Mouse (Mus musculus) CH12.LX (cell line): ENCODE measurements around the gene Cracr2a. TPM values are rescaled to one million over a fixed set of nuclear protein-coding genes. Genes with fewer than 3 reads are reported as not detected.
A peak's percentile ranks its signal among the peaks of the same experiment; 100 is the strongest.

Experiments used
- DNase-seq: peaks from one replicate; pipeline ENCODE4 v3.0.0-alpha.2; 2013; ENCODE audit errors: extremely low read depth
- H3K27ac ChIP-seq: 2 replicates; pipeline ENCODE4 v1.5.1; 2012; ENCODE audit warnings: low read depth, mild to moderate bottlenecking, control low read depth, moderate library complexity; ENCODE audit not compliant: insufficient read depth
- H3K27me3 ChIP-seq: replicated peaks from 2 replicates; pipeline ENCODE3; 2012; ENCODE audit warnings: inconsistent platforms
- H3K36me3 ChIP-seq, 2 experiments: replicated peaks in 1 of 2; 2 replicates each; pipeline versions ENCODE3 to v1.6.1; 2012; ENCODE audit warnings: inconsistent platforms in 1 of 2, low read length in 1 of 2, mild to moderate bottlenecking in 1 of 2, mixed read lengths in 1 of 2, moderate library complexity in 1 of 2; ENCODE audit not compliant: control insufficient read depth in 1 of 2, insufficient read depth in 1 of 2
- H3K4me1 ChIP-seq, 2 experiments: 2 replicates each; pipeline ENCODE4 v1.6.1; 2012; ENCODE audit warnings: inconsistent platforms in 1 of 2, moderate library complexity in 1 of 2; ENCODE audit not compliant: insufficient read depth in 2 of 2, control insufficient read depth in 1 of 2
- H3K4me2 ChIP-seq: 2 replicates; pipeline ENCODE4 v1.6.1; 2012; ENCODE audit warnings: low read depth, mild to moderate bottlenecking, control low read depth; ENCODE audit not compliant: poor library complexity, insufficient read depth, severe bottlenecking
- H3K4me3 ChIP-seq, 3 experiments: fragments of 150-350 bp in 1 of 3; sonication (generic) in 1 of 3; replicated peaks in 1 of 3; 2 replicates each; pipeline versions ENCODE3 to v1.5.1; 2011 to 2012; ENCODE audit warnings: low read depth in 2 of 3, low read length in 2 of 3, mild to moderate bottlenecking in 2 of 3, moderate library complexity in 2 of 3, control low read depth in 1 of 3, improper control_type of control experiment in 1 of 3, inconsistent platforms in 1 of 3, mixed read lengths in 1 of 3; ENCODE audit not compliant: poor library complexity in 1 of 3
- H3K79me2 ChIP-seq: replicated peaks from 2 replicates; pipeline ENCODE4 v1.6.1; 2012; ENCODE audit warnings: mild to moderate bottlenecking, moderate library complexity; ENCODE audit not compliant: control insufficient read depth, poor library complexity, insufficient read depth, severe bottlenecking; ENCODE audit errors: extremely low read depth
- H3K9ac ChIP-seq: 2 replicates; pipeline ENCODE4 v1.6.1; 2012; ENCODE audit warnings: low read depth, mild to moderate bottlenecking, control low read depth, moderate library complexity; ENCODE audit not compliant: insufficient read depth
- H3K9me3 ChIP-seq: replicated peaks from 2 replicates; pipeline ENCODE3; 2012; ENCODE audit warnings: low read length, inconsistent platforms, mixed read lengths
- CHD2 ChIP-seq: IDR thresholded peaks from 2 replicates; pipeline ENCODE4 v1.6.1; 2011; ENCODE audit warnings: low read length, improper control_type of control experiment
- CTCF ChIP-seq, 2 experiments: IDR thresholded peaks in 1 of 2; conservative IDR thresholded peaks in 1 of 2; 2 replicates each; pipeline ENCODE4 v1.5.1; 2011 to 2012; ENCODE audit warnings: low read depth in 2 of 2, low read length in 2 of 2, improper control_type of control experiment in 1 of 2, inconsistent platforms in 1 of 2, mild to moderate bottlenecking in 1 of 2, moderate library complexity in 1 of 2
- ELF1 ChIP-seq: IDR thresholded peaks from 2 replicates; pipeline ENCODE4 v1.6.1; 2014; ENCODE audit warnings: low read depth, mild to moderate bottlenecking, inconsistent platforms, low read length, improper control_type of control experiment
- EP300 ChIP-seq: IDR thresholded peaks from 2 replicates; pipeline ENCODE4 v1.6.1; 2011; ENCODE audit warnings: low read length, improper control_type of control experiment
- ETS1 ChIP-seq: conservative IDR thresholded peaks from 2 replicates; pipeline ENCODE4 v1.6.1; 2012; ENCODE audit warnings: low read depth, mild to moderate bottlenecking, inconsistent platforms, low read length, improper control_type of control experiment, moderate library complexity
- GABPA ChIP-seq: IDR thresholded peaks from 2 replicates; pipeline ENCODE4 v1.6.1; 2012; ENCODE audit warnings: low read depth, low read length, improper control_type of control experiment, inconsistent platforms; ENCODE audit not compliant: insufficient replicate concordance
- HCFC1 ChIP-seq: IDR thresholded peaks from 2 replicates; pipeline ENCODE4 v1.6.1; 2012; ENCODE audit warnings: low read depth, mild to moderate bottlenecking, inconsistent platforms, low read length, improper control_type of control experiment
- IRF4 ChIP-seq: IDR thresholded peaks from 2 replicates; pipeline ENCODE4 v1.6.1; 2014; ENCODE audit warnings: low read depth, mild to moderate bottlenecking, inconsistent platforms, low read length, improper control_type of control experiment
- JUN ChIP-seq: IDR thresholded peaks from 2 replicates; pipeline ENCODE4 v1.6.1; 2011; ENCODE audit warnings: low read depth, mild to moderate bottlenecking, low read length, improper control_type of control experiment, moderate library complexity; ENCODE audit not compliant: insufficient read depth
- JUND ChIP-seq: conservative IDR thresholded peaks from 2 replicates; pipeline ENCODE4 v1.6.1; 2011; ENCODE audit warnings: low read depth, low read length, improper control_type of control experiment
- KAT2A ChIP-seq: IDR thresholded peaks from 2 replicates; pipeline ENCODE4 v1.6.1; 2012; ENCODE audit warnings: low read length, improper control_type of control experiment, inconsistent platforms; ENCODE audit not compliant: insufficient replicate concordance
- MAZ ChIP-seq: IDR thresholded peaks from 2 replicates; pipeline ENCODE4 v1.6.1; 2012; ENCODE audit warnings: low read depth, mild to moderate bottlenecking, inconsistent platforms, low read length, improper control_type of control experiment, moderate library complexity
- MEF2A ChIP-seq: IDR thresholded peaks from 2 replicates; pipeline ENCODE4 v1.6.1; 2014; ENCODE audit warnings: low read depth, mild to moderate bottlenecking, inconsistent platforms, low read length, improper control_type of control experiment, borderline replicate concordance
- MYC ChIP-seq: IDR thresholded peaks from 2 replicates; pipeline ENCODE4 v1.6.1; 2011; ENCODE audit warnings: low read depth, mild to moderate bottlenecking, improper control_type of control experiment, low read length
- NELFE ChIP-seq: IDR thresholded peaks from 2 replicates; pipeline ENCODE4 v1.6.1; 2011; ENCODE audit warnings: low read depth, low read length, improper control_type of control experiment
- NRF1 ChIP-seq: IDR thresholded peaks from 2 replicates; pipeline ENCODE4 v1.6.1; 2014; ENCODE audit warnings: low read depth, mild to moderate bottlenecking, inconsistent platforms, low read length, improper control_type of control experiment, moderate library complexity
- PAX5 ChIP-seq: IDR thresholded peaks from 2 replicates; pipeline ENCODE4 v1.6.1; 2012; ENCODE audit warnings: low read length, inconsistent platforms, mixed read lengths
- POLR2A ChIP-seq: IDR thresholded peaks from 2 replicates; pipeline ENCODE4 v1.6.1; 2011; ENCODE audit warnings: low read depth, mild to moderate bottlenecking, improper control_type of control experiment, low read length
- RAD21 ChIP-seq: IDR thresholded peaks from 2 replicates; pipeline ENCODE4 v1.6.1; 2011; ENCODE audit warnings: low read depth, mild to moderate bottlenecking, low read length, improper control_type of control experiment, moderate library complexity
- RCOR1 ChIP-seq: conservative IDR thresholded peaks from 2 replicates; pipeline ENCODE4 v1.6.1; 2012; ENCODE audit warnings: low read depth, mild to moderate bottlenecking, inconsistent platforms, low read length, improper control_type of control experiment
- SIN3A ChIP-seq: IDR thresholded peaks from 2 replicates; pipeline ENCODE4 v1.6.1; 2012; ENCODE audit warnings: low read length, improper control_type of control experiment, inconsistent platforms
- SMC3 ChIP-seq: IDR thresholded peaks from 2 replicates; pipeline ENCODE4 v1.6.1; 2011; ENCODE audit warnings: low read depth, low read length, improper control_type of control experiment
- TCF12 ChIP-seq: IDR thresholded peaks from 2 replicates; pipeline ENCODE4 v1.6.1; 2014; ENCODE audit warnings: low read depth, mild to moderate bottlenecking, inconsistent platforms, low read length, improper control_type of control experiment
- UBTF ChIP-seq: IDR thresholded peaks from 2 replicates; pipeline ENCODE4 v1.6.1; 2012; ENCODE audit warnings: low read depth, mild to moderate bottlenecking, inconsistent platforms, low read length, improper control_type of control experiment, moderate library complexity
- USF1 ChIP-seq: IDR thresholded peaks from 2 replicates; pipeline ENCODE4 v1.6.1; 2014; ENCODE audit warnings: low read depth, mild to moderate bottlenecking, inconsistent platforms, low read length, improper control_type of control experiment
- USF2 ChIP-seq: conservative IDR thresholded peaks from 2 replicates; pipeline ENCODE4 v1.6.1; 2011; ENCODE audit warnings: low read depth, low read length, improper control_type of control experiment
- ZKSCAN1 ChIP-seq: IDR thresholded peaks from 2 replicates; pipeline ENCODE4 v1.6.1; 2012; ENCODE audit warnings: low read depth, inconsistent platforms, low read length, improper control_type of control experiment, borderline replicate concordance
- ZMIZ1 ChIP-seq: IDR thresholded peaks from 2 replicates; pipeline ENCODE4 v1.6.1; 2012; ENCODE audit warnings: low read depth, mild to moderate bottlenecking, inconsistent platforms, low read length, improper control_type of control experiment
- ZNF384 ChIP-seq: IDR thresholded peaks from 2 replicates; pipeline ENCODE4 v1.6.1; 2012; ENCODE audit warnings: low read depth, low read length, improper control_type of control experiment, inconsistent platforms
- dilution Hi-C: fragments of 300-500 bp; cut with MboI; formaldehyde crosslinking; loops from 2 replicates; pipeline ENCODE4 v1.14.3; 2020; ENCODE audit warnings: low sequenced_read_pairs; ENCODE audit not compliant: extremely low pct_unique_long_range_greater_than_20kb, extremely low pct_ligation_motif_present
- in situ Hi-C: fragments of 300-500 bp; cut with MboI; formaldehyde crosslinking; loops from 3 replicates; pipeline ENCODE4 v1.14.3; 2019; ENCODE audit warnings: low sequenced_read_pairs, low pct_ligation_motif_present, low pct_unique_long_range_greater_than_20kb, mixed read lengths
- polyA plus RNA-seq: library from polyadenylated mRNA; unstranded; fragments of >175 nt; gene quantifications from 2 replicates; pipeline ENCODE4 v1.2.1, GENCODE M21; 2012; ENCODE audit warnings: low read depth; ENCODE audit not compliant: insufficient read length
- total RNA-seq, 2 experiments: library from RNA; depleted of rRNA; stranded (reverse); fragments of 300-350 nt in 1 of 2; fragments of >200 nt in 1 of 2; gene quantifications; 2 replicates each; pipeline ENCODE4 v1.2.3; 2012 to 2014

The Cracr2a gene
- total and polyA plus RNA-seq, 3 experiments, result 1.2 to 1.6 (median 1.5) TPM

DNA sequence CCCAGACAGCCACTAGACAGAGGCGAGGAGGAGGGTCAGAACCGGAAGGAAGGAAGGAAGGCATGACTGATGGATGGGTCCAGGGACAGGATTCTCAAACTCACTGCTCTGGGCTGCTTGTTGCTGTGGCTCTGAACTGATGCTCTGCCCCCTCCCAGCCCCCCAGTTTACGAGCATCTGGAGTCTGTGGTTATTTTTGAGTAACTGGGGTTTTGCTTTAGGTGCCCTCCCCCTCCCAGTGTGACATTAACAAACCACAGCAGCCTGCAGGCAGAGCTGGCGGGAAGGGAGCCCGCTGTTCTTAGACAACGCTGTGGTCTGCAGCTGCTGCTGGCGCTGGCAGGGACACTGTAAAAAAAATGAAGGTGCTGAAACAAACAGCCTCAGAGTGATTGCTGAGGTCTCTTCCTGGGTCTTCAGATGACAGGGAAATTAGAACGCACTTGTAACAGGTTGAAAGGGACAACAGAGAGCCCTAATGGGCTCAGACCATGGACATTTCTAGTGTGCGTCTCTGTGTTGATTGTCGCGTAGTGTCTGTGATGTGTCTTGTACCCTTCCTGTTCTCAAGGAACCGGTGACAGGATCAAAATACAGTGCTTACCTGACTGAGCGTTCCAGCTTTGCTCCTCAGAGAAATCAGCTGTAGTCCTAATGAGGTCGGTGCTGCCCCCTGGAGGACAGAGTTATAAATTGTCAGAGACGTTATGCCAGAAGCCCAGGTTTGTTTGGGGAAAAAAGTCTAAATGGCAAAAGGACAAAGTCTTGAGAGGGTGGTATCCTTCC lies 21.4 kb downstream of the Cracr2a start (continued):
- TF ChIP-seq RAD21 (peak; percentile 65), JUND (no peak), CTCF (conservative IDR thresholded peaks at IDR 0.05 in 1 of 2, IDR thresholded peaks at IDR 0.05 in 1 of 2; ENCODE audit: low read depth in 2 of 2, low read length in 2 of 2) (peak; percentile 50 to 85; a peak in 3 of 4 replicates), MAZ (no peak), TCF12 (no peak), PAX5 (no peak), JUN (no peak), NRF1 (no peak), SIN3A (no peak), ZNF384 (no peak), SMC3 (peak; percentile 84), HCFC1 (no peak), NELFE (no peak), ZKSCAN1 (no peak), KAT2A (no peak), MEF2A (0 out of 2 replicates have a peak, but pooled peaks have one; percentile 8)
- TF ChIP-seq, all 38 proteins: peak for 5

DNA sequence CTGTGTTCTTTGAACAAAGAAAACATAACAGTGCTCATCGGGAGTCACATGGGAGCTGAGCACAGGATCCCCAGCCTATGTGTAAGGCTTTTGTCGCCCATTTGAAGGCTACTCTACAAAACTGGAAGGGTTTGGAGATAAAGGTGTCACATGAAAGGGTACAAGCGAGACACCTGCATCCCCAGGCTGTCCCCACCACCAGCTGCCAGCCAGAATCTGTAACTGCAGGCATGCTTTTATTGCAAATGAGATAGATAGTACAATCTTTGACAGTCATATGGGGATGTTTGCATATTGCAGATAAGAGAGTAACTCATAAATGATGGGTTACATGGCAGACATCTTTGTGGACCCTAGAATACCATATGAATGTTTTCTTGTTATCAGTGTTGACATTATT lies 30.3 kb downstream of the Cracr2a start:
- Histone ChIP-seq H3K79me2 (no peaks in the 10 kb centered on the region), H3K4me2 (no peak overlapping the region), H3K9ac (no peak overlapping the region), H3K27me3 (no peaks in the 10 kb centered on the region), H3K4me3 (no peak overlapping the region), H3K4me1 (no peaks in the 10 kb centered on the region), H3K27ac (no peak overlapping the region), H3K9me3 (no peaks in the 10 kb centered on the region), H3K36me3 (no peaks in the 10 kb centered on the region)
- TF ChIP-seq HCFC1, result no peak
- no peak for TF ChIP-seq ZMIZ1
- no peak for TF ChIP-seq UBTF
- no peak for TF ChIP-seq USF1
- no peak for TF ChIP-seq JUN
- TF ChIP-seq GABPA, result no peak
- TF ChIP-seq SIN3A, result no peak
- TF ChIP-seq MAZ, result no peak
- TF ChIP-seq CHD2, result no peak
- no peak for TF ChIP-seq ZKSCAN1
- no peak for TF ChIP-seq EP300
- TF ChIP-seq USF2, result no peak
- TF ChIP-seq IRF4, result no peak
- no peak for TF ChIP-seq MYC
- TF ChIP-seq RAD21, result no peak
- TF ChIP-seq ELF1, result no peak
- TF ChIP-seq ETS1, result no peak
- TF ChIP-seq KAT2A, result no peak
- no peak for TF ChIP-seq RCOR1
- TF ChIP-seq POLR2A, result no peak
- in situ Hi-C loops, result no loop called here
- no peak for DNase-seq
- dilution Hi-C loops, result no loop called here
